Mouse (Mus musculus) cerebellum, postnatal 4 days (tissue): ENCODE results near the gene Zfp526.
"Not testable (repeated sequence)": the region's sequence is repeated elsewhere in the genome, so short reads cannot be mapped to it uniquely, and the experiment has no call there.

Source experiments
- DNase-seq, 2 experiments: peaks; one replicate each; pipeline ENCODE4 v3.0.0; 2022; ENCODE audit warnings: low spot score in 2 of 2, mixed read lengths in 1 of 2

Zfp526 gene

GRCm38 (mm10) chr7:25240631-25241030, 19.4 kb downstream of the Zfp526 start:
- no peak for DNase-seq

DNA sequence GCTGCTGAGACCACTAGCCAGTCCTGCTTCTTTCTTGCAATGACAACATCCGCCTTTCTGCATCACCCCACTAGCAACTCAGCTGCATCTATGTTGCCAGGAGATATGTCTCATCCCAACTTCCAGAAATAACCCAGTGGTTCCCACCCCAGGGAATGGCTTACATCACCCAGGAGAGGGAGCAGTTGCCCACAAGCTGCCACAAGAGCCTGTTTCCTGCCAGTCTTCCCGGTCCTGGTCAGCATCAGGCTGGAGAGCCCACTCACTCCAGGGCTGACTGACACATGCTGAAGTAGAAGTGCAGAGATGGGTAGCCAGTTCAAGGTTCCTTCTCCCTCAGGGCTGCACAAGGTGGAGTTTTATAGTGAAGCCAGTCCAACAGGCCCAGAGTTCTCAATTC, 19.8 kb downstream of the Zfp526 start:
- no peak for DNase-seq

DNA sequence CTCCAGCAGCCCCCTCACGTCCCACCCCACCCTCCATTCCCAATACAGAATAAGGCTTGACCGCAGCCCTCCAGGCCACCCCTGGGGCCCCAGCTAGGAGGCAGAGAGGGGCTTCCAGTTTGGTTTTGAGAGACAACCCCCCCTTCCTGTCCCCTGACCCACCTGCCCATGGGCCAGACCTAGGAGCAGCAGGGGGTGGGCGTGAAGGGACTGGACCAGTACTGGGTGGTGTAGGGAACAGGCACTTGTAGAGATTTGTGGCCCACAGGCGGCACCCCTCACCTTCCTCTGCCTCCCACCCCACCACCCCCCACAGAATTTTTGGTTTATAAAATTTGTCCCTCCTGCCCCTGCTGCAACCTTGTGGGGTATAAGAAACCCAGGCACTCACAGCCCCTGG, 22.1 kb downstream of the Zfp526 start:
- DNase-seq = no peak

- DNase-seq = no peak
Measured at GRCm38 (mm10) chr7:25244562-25245369, 23.5 kb downstream of the Zfp526 start.

DNA sequence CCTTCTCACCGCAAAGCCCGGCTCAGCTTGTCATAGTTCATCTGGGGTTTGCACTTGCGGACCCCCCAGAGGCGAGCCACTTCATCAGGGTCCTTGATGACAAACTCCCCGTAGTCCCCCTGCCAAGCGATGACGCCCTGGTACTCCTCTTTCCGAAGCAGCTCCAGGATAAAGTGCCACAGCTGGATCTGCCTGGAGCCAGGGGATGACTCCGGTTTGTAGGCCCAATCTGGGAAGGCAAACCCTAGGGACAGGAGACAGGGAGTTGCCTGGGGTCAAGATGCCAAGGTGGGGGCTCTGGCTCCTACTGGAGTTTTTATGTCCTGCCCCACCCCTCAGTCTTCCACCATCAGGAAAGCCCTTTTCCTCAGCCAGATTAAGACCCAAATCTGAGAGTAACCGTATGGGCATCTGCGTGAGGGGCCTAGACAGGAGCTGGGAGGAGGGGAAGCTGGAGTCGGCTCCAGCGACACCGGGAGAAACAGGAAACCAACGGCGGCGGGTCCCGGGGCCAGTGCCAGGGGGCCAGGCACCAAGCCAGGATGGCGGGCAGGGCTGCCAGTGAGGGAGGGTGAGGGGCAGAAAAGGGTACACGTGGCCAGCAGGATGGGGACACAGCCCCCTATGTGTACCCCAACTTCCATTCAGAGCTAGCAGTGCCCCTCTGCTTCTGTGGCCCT, 25.0 kb downstream of the Zfp526 start:
- DNase-seq = peak; percentile 65 to 78

DNA sequence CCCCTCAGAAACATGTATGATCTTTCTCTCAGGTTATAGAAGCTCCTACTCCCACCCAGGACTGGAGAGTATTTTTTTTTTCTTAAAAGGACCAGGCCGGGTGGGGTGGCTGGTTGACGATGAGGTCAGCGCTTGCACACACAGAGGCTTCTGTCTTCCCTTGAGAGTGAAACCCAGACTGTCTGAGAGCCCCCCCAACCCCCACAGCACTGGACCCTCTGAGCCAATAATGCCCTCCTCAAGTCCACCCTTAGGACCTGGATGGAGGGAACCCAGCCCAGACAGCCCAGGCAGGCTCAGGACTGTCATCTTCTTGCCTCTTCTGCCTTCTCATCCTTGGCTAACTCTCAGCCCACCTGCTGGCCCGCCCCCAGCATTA, 25.5 kb downstream of the Zfp526 start:
- no peak for DNase-seq

GRCm38 (mm10) chr7:25247498-25247897, 26.3 kb downstream of the Zfp526 start:
- DNase-seq = no peak

- peak in 1 of 2 experiments; percentile 45 for DNase-seq
Measured at GRCm38 (mm10) chr7:25248018-25248647, 26.9 kb downstream of the Zfp526 start.

DNA sequence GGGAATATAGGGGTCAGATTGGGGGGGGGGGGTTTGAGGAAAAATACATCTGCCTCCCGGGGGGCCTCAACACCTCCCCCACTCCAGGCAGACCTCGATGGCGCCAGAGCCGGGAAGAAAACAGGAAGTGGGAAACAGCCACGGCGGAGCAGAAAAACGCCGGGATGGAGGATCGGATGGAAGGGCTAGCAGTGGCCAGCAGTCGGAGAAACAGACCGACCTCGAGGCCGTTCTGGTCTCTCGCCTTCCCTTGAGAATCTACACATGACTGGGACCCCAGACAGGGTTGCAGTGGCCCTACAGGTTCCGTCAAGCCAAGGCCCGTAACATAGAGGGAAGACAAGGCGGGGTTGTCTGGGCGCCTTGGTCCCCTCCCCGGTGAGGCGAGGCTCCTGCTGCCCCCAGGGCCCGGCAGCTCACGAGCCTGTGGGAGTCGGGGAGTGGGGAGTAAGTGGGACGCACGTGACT, 27.7 kb downstream of the Zfp526 start:
- DNase-seq = no peak

- peak in 1 of 2 experiments; percentile 67 for DNase-seq
Measured at GRCm38 (mm10) chr7:25249314-25250140, 28.3 kb downstream of the Zfp526 start.

DNA sequence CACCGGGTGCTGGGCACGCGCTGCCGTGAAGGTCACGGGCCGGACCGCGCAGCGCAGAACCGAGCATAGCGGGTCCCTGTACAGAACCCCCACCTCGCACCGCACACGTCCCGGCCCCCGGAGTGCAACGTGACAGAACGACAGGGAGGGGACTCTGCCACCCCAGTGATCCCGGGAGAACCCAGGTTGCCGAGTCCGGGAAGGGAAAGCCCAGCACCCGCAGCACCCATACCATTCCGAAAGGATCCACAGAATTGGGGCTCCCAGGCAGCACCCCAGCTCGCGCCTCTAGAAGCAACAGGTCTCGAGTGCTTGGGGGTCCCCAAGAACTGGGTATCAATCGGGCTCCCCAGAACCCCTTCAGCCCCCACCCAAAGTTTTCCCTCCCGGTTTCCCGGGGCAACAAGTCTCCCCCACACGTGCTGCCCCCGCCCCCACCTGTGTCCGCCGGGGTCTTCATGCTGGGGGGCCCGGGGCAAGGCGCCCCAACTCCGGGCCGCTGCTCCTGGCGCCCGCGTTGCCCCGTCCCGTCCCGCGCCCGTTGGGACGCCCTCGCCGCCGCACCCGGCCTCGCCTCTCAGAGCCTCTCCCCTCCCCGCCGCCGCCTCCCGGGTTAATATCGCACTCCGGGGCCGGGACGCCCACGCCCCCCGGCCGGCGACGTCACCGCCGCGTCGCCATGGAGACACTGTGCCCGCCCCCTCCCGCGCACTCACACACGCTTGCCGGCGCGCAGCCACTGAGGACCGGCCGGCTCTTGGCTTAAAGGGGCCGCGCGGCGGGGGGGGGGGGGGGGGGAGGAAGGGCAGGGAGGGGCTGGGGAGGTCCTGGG, 29.1 kb downstream of the Zfp526 start, which contains the start of gene Erf:
Gene Erf, minus strand, starts transcription at position 621 of the 832 bp plus-strand sequence.
- peak; percentile 92 to 95 for DNase-seq

DNA sequence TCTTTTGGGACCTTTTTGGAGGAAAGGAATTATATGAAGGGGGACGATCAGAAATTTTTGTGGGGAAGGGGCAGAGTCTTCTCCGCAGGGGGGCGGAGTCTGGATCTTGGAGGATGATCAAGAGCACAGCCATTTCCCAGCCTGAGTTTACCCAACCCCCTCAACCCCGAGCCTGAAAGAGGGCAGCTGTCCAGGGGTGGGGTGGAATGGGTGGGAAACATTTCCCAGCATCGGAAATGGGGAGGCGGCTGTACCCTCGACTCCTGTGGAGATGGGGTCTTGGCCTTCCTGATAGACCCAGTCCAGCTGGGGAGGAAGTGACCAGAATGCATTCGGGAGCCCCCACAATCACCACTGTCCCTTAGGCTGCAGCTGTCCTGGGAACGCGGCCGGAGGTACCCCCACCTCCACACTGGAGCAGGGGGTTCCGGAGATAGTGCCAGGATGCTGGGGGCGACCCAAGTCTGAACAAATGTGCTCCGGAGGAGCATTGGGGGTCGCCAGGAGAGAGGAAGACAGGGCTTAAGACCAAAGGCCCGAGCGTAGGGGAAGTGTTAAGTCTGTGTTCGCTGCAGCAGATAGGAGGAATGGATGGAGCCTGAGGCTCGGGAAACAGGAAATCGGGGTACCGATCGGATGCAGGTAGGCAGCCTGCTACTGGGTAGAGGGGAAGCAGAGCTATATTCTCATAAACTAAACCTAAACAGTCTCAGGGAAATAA, 30.0 kb downstream of the Zfp526 start:
- peak in 1 of 2 experiments; percentile 63 for DNase-seq

DNA sequence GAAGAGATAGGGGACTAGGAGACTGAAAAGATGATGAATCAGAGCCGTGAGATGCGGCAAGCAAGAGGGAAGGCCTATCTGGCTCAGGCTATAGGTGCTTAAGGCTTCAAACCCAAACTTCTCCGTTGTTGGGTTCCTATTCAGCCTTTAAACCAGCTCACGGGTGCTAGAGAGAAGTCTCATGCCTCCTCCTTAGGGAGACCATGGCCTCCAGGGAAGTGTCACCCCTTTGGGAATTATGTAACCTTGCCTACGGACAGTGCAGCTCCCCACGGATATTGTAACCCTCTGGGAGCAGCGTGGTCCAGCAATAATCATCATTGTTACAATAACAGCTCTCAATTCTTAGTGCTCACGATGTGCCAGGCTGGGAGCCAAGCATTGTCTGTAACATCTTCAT, 30.6 kb downstream of the Zfp526 start:
- DNase-seq = no peak

DNA sequence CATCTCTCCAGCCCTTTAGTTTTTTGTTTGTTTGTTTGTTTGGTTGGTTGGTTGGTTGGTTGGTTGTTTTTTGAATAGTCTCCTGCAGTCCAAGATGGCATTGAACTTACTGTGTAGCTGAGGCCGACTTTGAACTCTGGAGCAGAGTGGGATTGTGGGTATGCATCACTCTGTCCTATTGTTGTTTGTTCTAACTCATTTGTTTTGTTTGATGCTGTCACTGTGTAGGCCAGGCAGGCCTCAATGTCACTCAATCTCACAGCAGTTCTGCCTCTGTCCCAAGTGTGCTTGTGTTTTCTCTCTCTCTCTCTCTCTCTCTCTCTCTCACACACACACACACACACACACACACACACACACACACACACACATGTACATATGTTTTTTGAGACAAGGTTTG, 40.7 kb downstream of the Zfp526 start:
- no peak for DNase-seq

DNA sequence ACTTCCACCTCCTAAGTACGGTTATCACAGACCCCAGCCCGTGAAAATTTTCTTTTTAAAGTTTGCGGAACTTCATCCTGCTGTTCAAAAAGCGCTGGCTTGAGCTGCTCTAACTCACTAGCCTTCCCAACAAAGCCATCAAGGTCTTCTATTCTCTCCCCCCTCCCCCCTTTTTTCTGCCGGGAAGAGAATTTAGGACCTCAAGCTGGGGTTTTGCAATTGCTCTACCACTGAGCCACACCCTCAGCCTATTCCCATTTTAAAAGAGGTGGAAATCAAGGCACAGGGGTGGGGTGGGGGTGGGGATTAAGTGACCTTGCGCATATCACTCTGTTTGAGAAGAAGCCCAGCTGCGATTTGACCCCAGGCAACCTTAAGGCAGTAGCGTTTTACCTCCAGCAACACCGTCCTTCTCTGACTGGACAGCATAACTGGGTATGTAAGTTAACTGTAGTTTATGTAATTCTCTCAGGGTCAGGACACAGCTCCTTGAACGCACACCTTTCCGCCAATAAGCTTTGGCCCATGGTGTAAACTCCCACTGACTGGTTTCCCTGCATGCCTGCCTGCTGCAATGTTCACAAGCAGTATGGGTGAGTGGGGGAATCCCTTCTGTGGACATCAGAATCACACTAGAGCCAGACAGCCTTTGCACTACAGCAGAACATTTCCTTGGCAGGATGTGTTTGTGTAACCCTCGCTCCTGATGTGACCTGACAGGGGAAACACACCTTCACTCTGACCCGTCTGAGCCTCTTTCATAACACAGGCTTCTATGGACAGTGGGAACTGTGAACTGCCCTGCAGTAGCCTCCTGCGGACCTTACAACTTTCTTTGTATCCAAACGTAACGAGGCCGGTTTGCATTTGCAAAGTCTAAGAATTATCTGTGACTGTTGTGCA, 43.0 kb downstream of the Zfp526 start:
- no peak for DNase-seq

GRCm38 (mm10) chr7:25265743-25266142, 44.5 kb downstream of the Zfp526 start:
- not testable (repeated sequence) for DNase-seq

- DNase-seq = no peak
Measured at GRCm38 (mm10) chr7:25266180-25266962, 45.1 kb downstream of the Zfp526 start.

- peak; percentile 85 to 97 for DNase-seq
Measured at GRCm38 (mm10) chr7:25267301-25267750, 46.1 kb downstream of the Zfp526 start, which contains the start of gene Cic. Gene Cic, plus strand, starts transcription at chr7:25267704.
